Mouse (Mus musculus) heart, embryonic 12.5 days (tissue): ENCODE results near the gene Akap10. TPM values are rescaled to one million over a fixed set of nuclear protein-coding genes. Genes with fewer than 3 reads are reported as not detected.

ENCODE experiments used
- polyA plus RNA-seq: library from polyadenylated mRNA; unstranded; fragments of >200 nt; fragmentation: Nextera tagmentation; extraction: Ambion mirVana; gene quantifications from 2 replicates; pipeline ENCODE4 v1.2.1, GENCODE M21; 2016

The Akap10 gene
- polyA plus RNA-seq, 1 experiment from 2014 or later = 17.0 TPM

Other genes starting within 250 kb of the Akap10 start
- gene Fam83g, start 246.2 kb downstream of the Akap10 start, polyA plus RNA-seq = 2.7 and 2.8 TPM in 2 replicates
- not detected in 2 replicates for gene Slc5a10, start 209.4 kb downstream of the Akap10 start, polyA plus RNA-seq
- 16.4 and 20.0 TPM in 2 replicates for gene Prpsap2, start 168.2 kb downstream of the Akap10 start, polyA plus RNA-seq
- gene Ulk2, start 75.2 kb downstream of the Akap10 start, polyA plus RNA-seq = 17.0 and 18.8 TPM in 2 replicates
- gene Specc1, start 26.5 kb upstream of the Akap10 start, polyA plus RNA-seq = 16.6 TPM in 2 replicates